Mouse (Mus musculus) midbrain, embryonic 10.5 days (tissue): Measurements from ENCODE around the gene Cbln3. TPM values are rescaled to one million over a fixed set of nuclear protein-coding genes. Genes with fewer than 3 reads are reported as not detected.

ENCODE experiments used
- DNase-seq: peaks from one replicate; pipeline ENCODE4 v3.0.0-alpha.2; 2017; ENCODE audit warnings: low spot score
- H3K27ac ChIP-seq: fragments of 300-500 bp; sonication (generic); replicated peaks from 2 replicates; pipeline ENCODE4 v1.5.1; 2016; ENCODE audit warnings: mild to moderate bottlenecking
- H3K27me3 ChIP-seq: fragments of 300-500 bp; sonication (generic); 2 replicates; pipeline ENCODE4 v1.6.1; 2016; ENCODE audit warnings: low read depth, mild to moderate bottlenecking; ENCODE audit not compliant: poor library complexity, severe bottlenecking
- H3K36me3 ChIP-seq: fragments of 300-500 bp; sonication (generic); 2 replicates; pipeline ENCODE4 v1.6.1; 2016; ENCODE audit warnings: mild to moderate bottlenecking, moderate library complexity
- H3K4me1 ChIP-seq: fragments of 300-500 bp; sonication (generic); 2 replicates; pipeline ENCODE4 v1.6.1; 2016
- H3K4me3 ChIP-seq: fragments of 300-500 bp; sonication (generic); 2 replicates; pipeline ENCODE4 v1.5.1; 2016; ENCODE audit warnings: mild to moderate bottlenecking, moderate library complexity
- H3K9me3 ChIP-seq: fragments of 300-500 bp; sonication (generic); replicated peaks from 2 replicates; pipeline ENCODE4 v1.6.1; 2016; ENCODE audit warnings: mild to moderate bottlenecking
- WGBS: fragments of 180-500 bp; shearing (Covaris S2); methylation state at CpG from one replicate; pipeline ENCODE4 v1.1.7; 2016; 5-methylcytosine and 5-hydroxymethylcytosine counted together
- polyA plus RNA-seq: library from polyadenylated mRNA; unstranded; fragments of >200 nt; fragmentation: Nextera tagmentation; extraction: Ambion mirVana; gene quantifications from 2 replicates; pipeline ENCODE4 v1.2.1, GENCODE M21; 2016

The Cbln3 gene
- polyA plus RNA-seq, 1 experiment from 2014 or later: 0.14 TPM

GRCm38 (mm10) chr14:55873714-55874683 lies 10.2 kb downstream of the Cbln3 start:
- no peaks in the 10 kb centered on the region for H3K9me3 ChIP-seq
- DNase-seq: peak; percentile 86
- 18% methylated on average over 30 of the region's 30 CpGs for WGBS
- peaks cover 43% of the 10 kb centered on the region for H3K36me3 ChIP-seq
- peak overlapping the region; percentile 40 for H3K4me3 ChIP-seq
- H3K27ac ChIP-seq: peak overlapping the region; percentile 71
- H3K27me3 ChIP-seq: no peaks in the 10 kb centered on the region
- H3K4me1 ChIP-seq: peaks cover 26% of the 10 kb centered on the region

- 87% methylated on average over 8 of the region's 8 CpGs for WGBS
- DNase-seq: no peak
- H3K9me3 ChIP-seq: no peaks in the 10 kb centered on the region
- peaks cover 50% of the 10 kb centered on the region for H3K36me3 ChIP-seq
- no peaks in the 10 kb centered on the region for H3K27me3 ChIP-seq
- H3K4me1 ChIP-seq: peaks cover 22% of the 10 kb centered on the region
- no peak overlapping the region for H3K4me3 ChIP-seq
- peak overlapping the region; percentile 71 for H3K27ac ChIP-seq
Measured at GRCm38 (mm10) chr14:55873242-55873713, 10.9 kb downstream of the Cbln3 start.

- no peak overlapping the region for H3K27ac ChIP-seq
- H3K4me3 ChIP-seq: no peak overlapping the region
- WGBS: 92% methylated on average over 17 of the region's 17 CpGs
- no peak for DNase-seq
- H3K9me3 ChIP-seq: no peaks in the 10 kb centered on the region
- H3K27me3 ChIP-seq: no peaks in the 10 kb centered on the region
- H3K36me3 ChIP-seq: peaks cover 57% of the 10 kb centered on the region
- peaks cover 15% of the 10 kb centered on the region for H3K4me1 ChIP-seq
Measured at GRCm38 (mm10) chr14:55872551-55872950, 11.6 kb downstream of the Cbln3 start.

- Histone ChIP-seq H3K36me3 (peaks cover 61% of the 10 kb centered on the region), H3K9me3 (no peaks in the 10 kb centered on the region), H3K27ac (no peak overlapping the region), H3K27me3 (no peaks in the 10 kb centered on the region), H3K4me1 (peaks cover 14% of the 10 kb centered on the region), H3K4me3 (no peak overlapping the region)
- no peak for DNase-seq
- 95% methylated on average over 12 of the region's 12 CpGs for WGBS
Measured at GRCm38 (mm10) chr14:55872039-55872438, 12.2 kb downstream of the Cbln3 start.

- no peaks in the 10 kb centered on the region for H3K9me3 ChIP-seq
- H3K27ac ChIP-seq: no peak overlapping the region
- H3K4me3 ChIP-seq: no peak overlapping the region
- no peaks in the 10 kb centered on the region for H3K27me3 ChIP-seq
- DNase-seq: no peak
- 94% methylated on average over 6 of the region's 6 CpGs for WGBS
- peaks cover 86% of the 10 kb centered on the region for H3K36me3 ChIP-seq
- H3K4me1 ChIP-seq: peaks cover 14% of the 10 kb centered on the region
Measured at GRCm38 (mm10) chr14:55869538-55869937, 14.7 kb downstream of the Cbln3 start.

GRCm38 (mm10) chr14:55868230-55869026 lies 15.8 kb downstream of the Cbln3 start:
- Histone ChIP-seq H3K36me3 (peaks cover 97% of the 10 kb centered on the region), H3K27me3 (no peaks in the 10 kb centered on the region), H3K4me1 (peaks cover 3% of the 10 kb centered on the region), H3K27ac (no peak overlapping the region), H3K4me3 (no peak overlapping the region), H3K9me3 (no peaks in the 10 kb centered on the region)
- DNase-seq: no peak
- WGBS: 89% methylated on average over 14 of the region's 14 CpGs

- WGBS: 40% methylated on average over 4 of the region's 4 CpGs
- peaks cover 95% of the 10 kb centered on the region for H3K36me3 ChIP-seq
Measured at GRCm38 (mm10) chr14:55866962-55867361, 17.2 kb downstream of the Cbln3 start.

GRCm38 (mm10) chr14:55863773-55864172 lies 20.4 kb downstream of the Cbln3 start:
- Histone ChIP-seq H3K27ac (no peak overlapping the region), H3K4me1 (peaks cover 20% of the 10 kb centered on the region), H3K27me3 (no peaks in the 10 kb centered on the region), H3K36me3 (peaks cover 68% of the 10 kb centered on the region), H3K9me3 (no peaks in the 10 kb centered on the region), H3K4me3 (0 out of 2 replicates have a peak overlapping the region, but pooled peaks have one; percentile 7)
- WGBS: 43% methylated on average over 7 of the region's 7 CpGs
- DNase-seq: peak; percentile 78

More at GRCm38 (mm10) chr14:55866962-55867361, 17.2 kb downstream of the Cbln3 start:
- Histone ChIP-seq H3K4me1 (peaks cover 7% of the 10 kb centered on the region), H3K9me3 (no peaks in the 10 kb centered on the region), H3K27ac (no peak overlapping the region), H3K4me3 (no peak overlapping the region), H3K27me3 (no peaks in the 10 kb centered on the region)
- peak; percentile 65 for DNase-seq

- Histone ChIP-seq H3K36me3 (peaks cover 65% of the 10 kb centered on the region), H3K9me3 (no peaks in the 10 kb centered on the region), H3K27me3 (no peaks in the 10 kb centered on the region), H3K4me1 (peaks cover 22% of the 10 kb centered on the region), H3K4me3 (no peak overlapping the region), H3K27ac (no peak overlapping the region)
- DNase-seq: no peak
- WGBS: 95% methylated on average over 10 of the region's 10 CpGs
Measured at GRCm38 (mm10) chr14:55862970-55863369, 21.2 kb downstream of the Cbln3 start.

- H3K4me1 ChIP-seq: peaks cover 29% of the 10 kb centered on the region
- no peaks in the 10 kb centered on the region for H3K27me3 ChIP-seq
- no peak overlapping the region for H3K27ac ChIP-seq
- H3K9me3 ChIP-seq: no peaks in the 10 kb centered on the region
- H3K4me3 ChIP-seq: no peak overlapping the region
- DNase-seq: no peak
- peaks cover 66% of the 10 kb centered on the region for H3K36me3 ChIP-seq
- 81% methylated on average over 6 of the region's 6 CpGs for WGBS
Measured at GRCm38 (mm10) chr14:55862186-55862585, 22.0 kb downstream of the Cbln3 start.

- 0 out of 2 replicates have a peak overlapping the region, but pooled peaks have one; percentile 14 for H3K4me3 ChIP-seq
Measured at GRCm38 (mm10) chr14:55857588-55857987, 26.6 kb downstream of the Cbln3 start.

GRCm38 (mm10) chr14:55855101-55855561 lies 29.1 kb downstream of the Cbln3 start:
- peak; percentile 49 for DNase-seq
- H3K9me3 ChIP-seq: no peaks in the 10 kb centered on the region
- peaks cover 64% of the 10 kb centered on the region for H3K4me1 ChIP-seq
- H3K27me3 ChIP-seq: no peaks in the 10 kb centered on the region
- 3% methylated on average over 4 of the region's 4 CpGs for WGBS
- H3K27ac ChIP-seq: peak overlapping the region; percentile 95
- peak overlapping the region; percentile 77 for H3K4me3 ChIP-seq
- H3K36me3 ChIP-seq: peaks cover 18% of the 10 kb centered on the region

More at GRCm38 (mm10) chr14:55857588-55857987, 26.6 kb downstream of the Cbln3 start:
- Histone ChIP-seq H3K9me3 (no peaks in the 10 kb centered on the region), H3K36me3 (peaks cover 20% of the 10 kb centered on the region), H3K4me1 (peaks cover 72% of the 10 kb centered on the region), H3K27ac (no peak overlapping the region), H3K27me3 (no peaks in the 10 kb centered on the region)
- DNase-seq: no peak
- WGBS: 77% methylated on average over 4 of the region's 4 CpGs
